In the genomic region with DNA sequence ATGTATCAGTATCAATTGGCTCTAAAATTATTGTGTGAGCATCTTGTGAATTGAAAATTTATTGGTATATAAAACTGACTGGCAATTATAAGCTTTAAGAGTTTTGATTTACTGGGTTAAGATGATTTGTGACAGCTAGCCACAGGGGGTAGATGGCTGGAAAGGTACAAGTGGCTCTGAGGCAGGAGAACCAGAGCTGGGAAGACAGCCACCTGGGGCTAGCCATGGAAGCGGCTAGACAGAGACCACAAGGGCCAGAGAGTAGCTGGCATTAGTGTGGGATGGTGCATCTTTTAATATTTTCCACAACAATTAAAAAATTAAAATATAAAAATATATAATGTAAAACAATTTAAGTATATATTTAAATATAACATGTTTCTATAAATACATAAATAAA, we compare ENCODE assay signal across 21 mouse cellular contexts.
DNase-seq lines count a peak whose midpoint lies in the region; ATAC-seq and TF ChIP-seq lines count a peak whose summit lies in the region.
"Had no signal": no experiment of that assay in that cellular context is flagged by ENCODE, and none has a peak within 500 bp of the region (broad histone marks: within the 10 kb centered on the region; RNA-seq: fewer than 3 reads in every experiment).

No protein-coding gene starts in this region.

- H3K9ac ChIP-seq in forebrain, embryonic 12.5 days: no peak overlapping the region
- no peak overlapping the region for H3K9ac ChIP-seq in forebrain, embryonic 14.5 days (ENCODE audit: low read length)
- H3K9ac ChIP-seq: forebrain, embryonic 15.5 days; heart, embryonic 12.5 days; heart, embryonic 15.5 days; hindbrain, embryonic 13.5 days had no signal

- TF ChIP-seq CTCF in left cerebral cortex, adult 2 months (IDR thresholded peaks at IDR 0.05): no peak

- no peaks in the 10 kb centered on the region for H3K27me3 ChIP-seq in forebrain, embryonic 12.5 days
- no peaks in the 10 kb centered on the region for H3K27me3 ChIP-seq in forebrain, embryonic 14.5 days (replicated peaks; ENCODE audit: control insufficient read depth, insufficient read depth, low read length)
- H3K27me3 ChIP-seq: forebrain, embryonic 15.5 days; heart, embryonic 12.5 days; heart, embryonic 15.5 days; hindbrain, embryonic 13.5 days had no signal

- no peak overlapping the region for H3K4me3 ChIP-seq in forebrain, embryonic 12.5 days (replicated peaks)
- no peak overlapping the region for H3K4me3 ChIP-seq in forebrain, embryonic 14.5 days (ENCODE audit: low read depth, low read length)
- no peak overlapping the region for H3K4me3 ChIP-seq in left cerebral cortex, adult 2 months
- H3K4me3 ChIP-seq: forebrain, embryonic 10.5 days; forebrain, embryonic 15.5 days; heart, embryonic 12.5 days; heart, embryonic 15.5 days; hindbrain, embryonic 13.5 days had no signal

- no peaks in the 10 kb centered on the region for H3K4me1 ChIP-seq in forebrain, embryonic 12.5 days
- H3K4me1 ChIP-seq in forebrain, embryonic 14.5 days (ENCODE audit: control insufficient read depth, insufficient read depth, low read length): no peaks in the 10 kb centered on the region
- H3K4me1 ChIP-seq: forebrain, embryonic 10.5 days; forebrain, embryonic 15.5 days; heart, embryonic 12.5 days; heart, embryonic 15.5 days; hindbrain, embryonic 13.5 days had no signal

- H3K9me3 ChIP-seq in forebrain, embryonic 12.5 days: no peaks in the 10 kb centered on the region
- no peaks in the 10 kb centered on the region for H3K9me3 ChIP-seq in forebrain, embryonic 14.5 days (replicated peaks; ENCODE audit: control insufficient read depth, low read length)
- H3K9me3 ChIP-seq: forebrain, embryonic 10.5 days; forebrain, embryonic 15.5 days; heart, embryonic 12.5 days; heart, embryonic 15.5 days; hindbrain, embryonic 13.5 days had no signal

- no peak for DNase-seq in forebrain, embryonic 14.5 days (ENCODE audit: low spot score)
- peak; percentile 34 for DNase-seq in left cerebral cortex, postnatal 4 days
- DNase-seq in left cerebral cortex, adult 2 months (ENCODE audit: extremely low spot score in 1 of 2, low spot score in 2 of 2): no peak
- peak; percentile 44 for DNase-seq in retina, embryonic 14.5 days (ENCODE audit: low spot score)
- DNase-seq in layer of hippocampus, postnatal 25 days (ENCODE audit: extremely low spot score in 1 of 2, low spot score in 1 of 2): no peak
- DNase-seq: adrenal gland, adult 2 months; adrenal gland, postnatal 14 days; cerebellum, adult 11-12 months; cerebellum, adult 9-11 months; gastrocnemius, postnatal 25 days; heart, adult 18-20 months; heart, postnatal 10 days; heart, postnatal 36 days; kidney, adult 11 months had no signal

- WGBS in forebrain, embryonic 12.5 days: 83% methylated on average over 1 of the region's 1 CpGs
- WGBS in forebrain, embryonic 14.5 days: 94% methylated on average over 1 of the region's 1 CpGs

- no peak overlapping the region for H3K4me2 ChIP-seq in forebrain, embryonic 12.5 days
- H3K4me2 ChIP-seq in forebrain, embryonic 14.5 days (ENCODE audit: low read length): no peak overlapping the region
- H3K4me2 ChIP-seq: forebrain, embryonic 15.5 days; heart, embryonic 12.5 days; heart, embryonic 15.5 days; hindbrain, embryonic 13.5 days had no signal

- ATAC-seq in forebrain, embryonic 12.5 days (ENCODE audit: low FRiP score): 0 out of 2 replicates have a peak, but pooled peaks have one; percentile 60
- ATAC-seq in forebrain, embryonic 14.5 days: no peak
- ATAC-seq: CD4-positive, CD25-positive, alpha-beta regulatory T cell, adult 4 months; forebrain, embryonic 15.5 days had no signal

- H3K36me3 ChIP-seq in forebrain, embryonic 12.5 days (replicated peaks): no peaks in the 10 kb centered on the region
- H3K36me3 ChIP-seq in forebrain, embryonic 14.5 days (ENCODE audit: control insufficient read depth, insufficient read depth, low read length): no peaks in the 10 kb centered on the region
- H3K36me3 ChIP-seq: forebrain, embryonic 10.5 days; forebrain, embryonic 15.5 days; heart, embryonic 12.5 days; heart, embryonic 15.5 days; hindbrain, embryonic 13.5 days had no signal

- intact Hi-C loops in left cerebral cortex, postnatal 4 days (cut with DNase I): no loop called here
- intact Hi-C loops in left cerebral cortex, adult 2 months (cut with DNase I): no loop called here

- no peak overlapping the region for H3K27ac ChIP-seq in forebrain, embryonic 12.5 days
- no peak overlapping the region for H3K27ac ChIP-seq in forebrain, embryonic 14.5 days (ENCODE audit: low read depth, low read length)
- no peak overlapping the region for H3K27ac ChIP-seq in left cerebral cortex, adult 2 months
- H3K27ac ChIP-seq: forebrain, embryonic 10.5 days; forebrain, embryonic 15.5 days; heart, embryonic 15.5 days; hindbrain, embryonic 13.5 days had no signal

Comparison
In these comparisons a context has a peak if more than half of its experiments do, and no peak if none do; other contexts are left out.
1. DNase-seq: peak in left cerebral cortex, postnatal 4 days (single experiment) and retina, embryonic 14.5 days (single experiment); none in forebrain, embryonic 14.5 days (single experiment), left cerebral cortex, adult 2 months (0 of 2) and layer of hippocampus, postnatal 25 days (0 of 2).